Mouse (Mus musculus): ENCODE data around the gene Lpin2. TPM values are rescaled to one million over a fixed set of nuclear protein-coding genes. Genes with fewer than 3 reads are reported as not detected.
A peak's percentile ranks its signal among the peaks of the same experiment; 100 is the strongest.

Lpin2 gene
- total RNA-seq, 1 experiment from 2014 or later, result 97.0 TPM

DNA sequence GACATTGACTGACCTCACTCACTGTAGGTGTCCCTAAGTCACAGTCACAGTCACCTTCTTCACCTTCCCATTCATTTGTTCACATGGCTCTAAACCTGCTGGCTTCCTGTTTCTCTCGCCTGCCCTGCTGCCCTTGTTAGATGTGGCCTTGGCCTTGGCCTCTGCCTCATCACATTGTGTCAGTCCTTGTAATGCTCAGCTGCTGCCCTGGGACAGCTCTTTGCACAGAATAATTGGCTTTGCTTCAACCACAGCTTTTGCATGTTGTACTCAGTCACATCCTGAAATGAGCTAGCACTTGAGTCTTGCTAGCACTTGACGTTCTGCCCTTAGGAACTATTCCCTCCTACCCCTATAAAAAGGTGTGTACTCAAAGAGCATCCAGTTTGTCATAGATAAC lies 42.2 kb downstream of the Lpin2 start:
- ATAC-seq (replicated peaks; ENCODE audit: low read depth, poor library complexity, severe bottlenecking), result no peak

DNA sequence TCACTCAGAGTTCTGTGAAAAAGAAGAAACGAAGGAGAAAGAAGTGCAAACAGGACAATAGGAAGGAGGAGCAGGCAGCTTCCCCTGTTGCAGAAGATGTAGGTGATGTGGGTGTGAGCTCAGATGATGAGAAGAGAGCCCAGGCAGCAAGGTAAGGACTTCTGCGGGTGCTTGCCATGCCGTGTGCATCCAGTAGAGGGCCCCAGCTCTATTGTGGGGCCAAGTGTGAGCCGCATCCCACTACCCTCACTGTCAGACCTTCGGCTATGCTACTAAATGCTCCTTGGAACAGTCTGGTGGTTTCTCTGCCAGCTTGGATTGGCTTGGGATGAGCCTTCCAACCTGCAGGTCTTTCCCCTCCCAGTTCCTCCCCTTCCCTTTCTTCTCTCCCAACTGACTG lies 42.7 kb downstream of the Lpin2 start:
- ATAC-seq (replicated peaks; ENCODE audit: low read depth, poor library complexity, severe bottlenecking), result peak; percentile 81

DNA sequence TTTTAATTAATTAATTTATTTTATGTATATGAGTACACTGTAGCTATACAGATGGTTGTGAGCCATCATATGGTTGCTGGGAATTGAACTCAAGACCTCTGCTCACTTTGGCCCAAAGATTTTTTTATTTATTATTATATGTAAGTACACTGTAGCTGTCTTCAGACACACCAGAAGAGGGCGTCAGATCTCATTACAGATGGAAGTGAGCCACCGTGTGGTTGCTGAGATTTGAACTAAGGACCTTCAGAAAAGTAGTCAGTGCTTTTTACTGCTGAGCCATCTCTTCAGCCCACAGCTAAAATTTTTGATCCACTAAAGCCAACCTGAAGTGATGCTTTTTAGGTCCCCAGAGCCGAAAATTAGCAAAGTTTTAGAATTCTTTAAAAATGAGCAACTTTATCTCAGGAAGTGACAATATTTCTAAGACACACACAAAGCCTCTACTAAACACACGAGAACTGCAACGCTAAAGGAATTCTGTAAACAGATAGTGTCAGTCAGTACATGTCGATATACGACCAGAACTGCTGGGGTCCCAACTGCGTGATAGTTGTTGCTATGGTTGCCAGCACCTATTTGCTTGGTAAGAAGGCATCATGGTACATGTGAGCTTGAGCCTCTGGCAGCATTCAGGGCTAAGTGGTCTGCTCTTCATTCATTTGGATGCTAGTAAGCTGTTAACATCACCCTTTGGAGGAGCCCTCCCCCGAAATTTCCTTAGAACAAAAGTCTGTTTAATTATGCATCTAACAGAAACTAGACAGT lies 45.0 kb downstream of the Lpin2 start:
- ATAC-seq (replicated peaks; ENCODE audit: low read depth, poor library complexity, severe bottlenecking), result no peak

DNA sequence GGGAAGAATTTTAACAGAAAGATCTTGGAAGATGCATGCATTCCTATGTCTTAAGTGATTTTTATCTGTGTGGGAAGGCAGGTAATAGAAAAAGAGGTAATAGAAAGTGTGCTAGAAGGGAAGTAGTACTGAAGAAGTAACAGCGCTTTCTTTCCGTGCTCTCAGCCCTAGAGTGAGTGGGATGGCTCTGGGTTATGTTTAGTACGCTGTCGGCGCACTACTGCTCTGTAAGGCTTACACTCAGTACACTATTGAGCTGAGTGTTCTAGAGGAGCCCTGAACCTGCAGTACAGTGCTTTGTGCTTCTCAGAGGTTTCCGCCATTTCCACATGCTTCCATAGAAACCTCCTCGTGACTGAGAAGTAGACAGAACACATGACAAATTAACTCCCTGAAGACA lies 46.3 kb downstream of the Lpin2 start:
- ATAC-seq (replicated peaks; ENCODE audit: low read depth, poor library complexity, severe bottlenecking), result no peak

DNA sequence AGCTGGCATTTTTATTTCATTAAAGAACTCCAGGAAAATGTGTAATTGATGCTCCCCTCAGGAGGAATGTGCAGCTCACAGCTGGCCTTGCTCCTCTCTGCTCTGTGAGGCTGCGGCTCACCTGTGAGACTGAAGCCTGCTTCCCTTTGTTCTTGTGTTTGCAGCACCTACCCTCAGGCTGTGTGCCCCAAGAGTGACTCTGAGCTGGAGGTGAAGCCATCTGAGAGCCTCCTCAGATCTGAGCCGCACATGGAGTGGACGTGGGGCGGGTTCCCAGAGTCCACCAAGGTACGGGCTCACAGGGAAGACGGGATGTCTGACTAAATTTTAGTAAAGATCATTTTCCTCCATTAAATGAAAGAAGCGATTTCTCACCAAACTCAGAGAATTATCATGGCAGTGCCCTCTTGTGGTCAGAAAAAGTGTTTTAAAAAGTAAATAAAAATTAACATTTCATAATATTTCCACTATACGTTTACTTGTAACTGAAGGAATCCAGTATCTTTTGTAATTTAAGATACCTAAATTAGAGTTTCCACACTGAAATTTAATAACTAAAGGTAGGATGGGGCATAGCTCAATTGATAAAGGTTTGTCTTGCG lies 47.8 kb downstream of the Lpin2 start:
- 0 out of 2 replicates have a peak, but pooled peaks have one; percentile 21 for ATAC-seq (replicated peaks; ENCODE audit: low read depth, poor library complexity, severe bottlenecking)

DNA sequence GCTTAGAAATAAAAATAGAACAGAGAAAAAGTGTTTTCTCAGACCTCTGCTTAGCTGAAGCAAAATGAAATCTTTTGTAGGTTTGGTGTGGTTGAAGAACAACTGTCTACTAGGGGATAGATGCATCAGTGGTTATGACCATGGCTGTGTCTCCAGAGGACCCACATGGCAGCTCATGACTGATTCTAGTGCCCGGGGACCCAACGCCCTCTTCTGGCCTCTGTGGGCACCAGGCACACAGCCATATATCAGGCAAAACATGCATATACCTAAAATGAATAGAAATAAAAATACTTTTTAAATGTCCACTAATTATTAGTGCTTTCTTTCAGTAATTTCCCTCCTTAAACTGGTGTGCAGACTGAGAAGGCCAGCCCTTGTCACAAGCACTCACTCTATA lies 49.6 kb downstream of the Lpin2 start:
- no peak for ATAC-seq (replicated peaks; ENCODE audit: low read depth, poor library complexity, severe bottlenecking)

DNA sequence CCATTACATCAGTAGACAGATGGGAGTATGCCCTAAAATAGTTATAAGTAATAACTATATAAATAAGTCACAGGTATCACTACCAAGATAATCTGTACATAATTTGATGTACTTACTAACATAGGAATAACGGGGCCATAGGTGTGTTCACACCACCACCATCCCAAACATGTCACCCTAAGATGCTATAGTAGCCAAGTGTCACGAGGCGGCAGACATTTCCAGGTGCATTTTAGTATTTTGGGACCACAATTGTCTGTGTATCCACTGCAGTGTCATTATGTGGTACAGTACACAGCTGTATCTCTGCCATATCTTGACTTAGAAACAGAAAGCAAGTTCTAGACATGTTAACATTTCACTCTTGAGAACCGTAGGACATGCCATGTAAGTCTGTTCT lies 50.9 kb downstream of the Lpin2 start:
- no peak for ATAC-seq (replicated peaks; ENCODE audit: low read depth, poor library complexity, severe bottlenecking)

DNA sequence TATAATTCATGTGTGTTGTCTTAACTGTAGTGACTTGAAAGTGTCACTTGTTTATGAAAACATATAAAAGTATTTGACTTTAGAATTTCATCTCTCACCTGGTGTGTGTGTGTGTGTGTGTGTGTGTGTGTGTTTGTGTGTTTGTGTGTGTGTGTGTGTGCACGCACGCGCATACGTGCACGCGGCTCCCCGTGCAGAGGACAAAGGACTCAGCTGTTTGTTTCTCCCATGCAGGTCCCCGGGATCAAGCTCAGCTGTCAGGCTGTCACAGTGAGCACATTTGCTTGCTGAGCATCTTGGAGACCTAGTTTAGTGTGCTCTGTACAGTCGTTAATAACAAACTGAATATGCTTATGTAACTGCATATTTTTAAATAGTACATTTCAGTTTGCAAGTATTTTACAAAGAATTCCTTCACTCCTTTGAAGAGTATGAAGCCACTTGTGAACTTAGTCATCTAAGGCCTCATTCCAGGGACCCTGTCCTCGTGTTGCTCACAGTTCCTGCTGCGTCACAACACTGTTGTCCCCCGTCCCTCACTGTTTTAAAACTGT lies 51.8 kb downstream of the Lpin2 start:
- ATAC-seq (replicated peaks; ENCODE audit: low read depth, poor library complexity, severe bottlenecking), result no peak

DNA sequence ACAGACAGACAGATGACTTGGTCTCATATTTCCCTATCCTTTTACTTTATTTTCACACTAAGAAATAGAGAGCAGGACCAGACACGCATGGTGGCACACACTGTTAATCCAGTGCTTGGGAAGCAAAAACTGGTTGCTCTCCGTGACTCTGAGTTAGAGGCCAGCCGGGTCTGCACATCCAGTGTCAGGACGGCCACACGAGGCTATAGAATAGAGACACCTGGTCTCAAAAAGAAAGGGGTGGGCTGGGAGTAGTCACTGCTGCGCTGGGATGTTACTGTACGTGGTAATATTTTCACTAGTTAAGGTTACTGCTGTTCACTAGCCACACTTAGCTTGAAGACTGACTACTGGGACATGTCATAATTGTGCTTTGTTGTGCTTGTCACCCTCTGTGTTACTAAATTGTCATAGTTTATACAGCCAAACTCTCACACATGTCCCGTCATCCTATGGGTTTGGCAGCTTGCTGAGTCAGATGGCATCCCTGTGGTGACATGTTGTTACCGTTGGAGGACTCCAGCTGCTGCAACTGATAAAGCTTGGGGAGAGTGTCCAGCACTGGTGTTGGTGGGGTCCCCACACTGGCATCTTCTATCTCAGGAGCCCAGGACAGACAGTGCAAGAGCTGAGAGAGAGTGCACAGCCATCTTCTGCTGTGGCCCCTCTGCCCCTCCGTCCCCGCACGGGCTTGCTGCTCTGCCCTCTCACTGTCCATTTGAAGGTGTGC lies 53.0 kb downstream of the Lpin2 start:
- ATAC-seq (replicated peaks; ENCODE audit: low read depth, poor library complexity, severe bottlenecking), result peak; percentile 84

DNA sequence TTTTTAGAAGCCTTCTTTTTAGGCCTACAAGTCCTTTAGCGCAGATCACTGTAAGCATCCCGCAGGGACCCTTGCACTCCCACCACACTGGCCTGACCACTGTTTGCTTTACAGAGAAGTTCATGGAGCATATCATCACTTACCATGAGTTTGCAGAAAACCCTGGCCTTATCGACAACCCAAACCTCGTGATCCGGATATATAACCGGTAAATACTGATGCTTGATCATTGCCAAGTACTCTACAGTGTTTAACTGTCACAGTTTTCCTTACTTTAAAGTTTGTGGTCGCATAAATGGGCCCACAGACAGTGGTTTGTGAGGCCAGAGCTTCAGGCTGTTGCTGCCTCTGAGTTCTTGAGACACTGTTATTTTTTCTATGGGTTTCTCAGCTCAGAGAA lies 56.1 kb downstream of the Lpin2 start:
- peak; percentile 40 for ATAC-seq (replicated peaks; ENCODE audit: low read depth, poor library complexity, severe bottlenecking)

DNA sequence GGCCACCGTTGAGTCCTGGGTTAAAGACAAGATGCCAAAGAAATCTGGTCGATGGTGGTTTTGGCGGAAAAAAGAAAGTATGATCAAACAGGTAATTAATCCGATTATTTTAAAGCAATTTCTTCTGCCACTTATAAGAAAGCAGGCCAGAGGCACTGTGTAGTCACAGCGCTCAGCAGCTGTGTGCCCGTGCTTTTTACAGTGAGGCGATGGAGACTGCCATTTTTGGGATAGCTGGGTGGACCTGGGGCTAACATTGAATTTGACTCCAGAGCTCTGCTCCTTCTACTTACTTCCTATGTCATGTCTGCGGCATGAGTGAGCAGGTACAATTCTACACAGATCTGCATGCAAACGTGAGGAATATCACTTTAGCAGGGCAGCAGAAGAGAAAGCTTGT lies 58.5 kb downstream of the Lpin2 start:
- no peak for ATAC-seq (replicated peaks; ENCODE audit: low read depth, poor library complexity, severe bottlenecking)

DNA sequence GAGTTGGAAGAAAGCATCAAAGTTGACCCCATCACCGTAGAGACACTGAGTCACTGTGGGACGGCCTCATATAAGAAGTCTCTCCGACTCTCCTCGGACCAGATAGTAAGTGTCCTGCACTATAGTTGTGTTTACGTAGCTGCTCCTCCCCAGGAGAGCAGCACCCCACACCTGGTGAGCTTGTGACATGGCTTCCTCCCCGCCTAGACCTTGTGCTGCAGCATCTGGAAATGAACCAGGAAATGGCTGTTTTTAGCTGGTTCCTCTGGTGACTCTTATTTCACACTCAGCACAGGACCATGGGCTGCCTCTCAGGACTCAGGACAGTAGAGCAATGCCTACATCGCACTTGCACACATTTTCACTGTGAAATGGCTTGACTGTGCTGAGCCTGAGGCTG lies 60.3 kb downstream of the Lpin2 start:
- ATAC-seq (replicated peaks; ENCODE audit: low read depth, poor library complexity, severe bottlenecking), result no peak

DNA sequence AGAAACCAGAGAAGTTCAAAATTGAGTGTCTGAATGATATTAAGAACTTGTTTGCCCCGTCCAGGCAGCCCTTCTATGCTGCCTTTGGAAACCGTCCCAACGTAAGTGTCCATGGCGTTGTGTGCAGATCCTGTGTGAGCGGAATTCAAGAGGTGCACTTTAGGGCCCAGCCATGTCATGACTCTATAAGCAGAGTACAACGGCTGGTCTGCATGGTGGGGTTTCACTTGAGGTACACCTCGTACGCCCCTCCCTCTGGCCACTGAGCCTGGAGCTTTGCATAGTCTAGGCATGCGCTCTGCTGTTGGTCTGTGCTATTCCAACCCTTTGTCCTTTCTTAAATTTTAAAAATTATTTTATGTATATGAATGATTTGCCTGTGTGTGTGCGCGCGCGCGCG lies 62.8 kb downstream of the Lpin2 start:
- ATAC-seq (replicated peaks; ENCODE audit: low read depth, poor library complexity, severe bottlenecking), result no peak

DNA sequence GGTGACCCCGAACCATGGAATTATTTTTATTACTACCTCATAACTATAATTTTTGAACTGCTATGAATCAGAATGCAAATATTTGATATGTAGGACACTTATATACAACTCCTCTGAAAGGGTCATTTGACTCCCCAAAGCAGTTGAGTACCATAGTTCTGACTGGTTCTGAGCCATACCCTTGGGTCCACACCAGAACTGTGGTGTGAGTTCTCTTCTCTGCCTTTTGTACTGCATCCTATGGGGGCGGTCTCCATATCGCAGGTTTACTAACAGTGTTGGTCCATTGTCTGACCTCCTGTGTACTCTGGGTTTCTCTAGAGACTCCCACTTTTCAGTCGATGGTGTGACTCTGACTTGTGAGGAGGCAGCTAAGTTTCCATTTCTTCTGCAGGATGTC lies 63.7 kb downstream of the Lpin2 start:
- ATAC-seq (replicated peaks; ENCODE audit: low read depth, poor library complexity, severe bottlenecking), result no peak

DNA sequence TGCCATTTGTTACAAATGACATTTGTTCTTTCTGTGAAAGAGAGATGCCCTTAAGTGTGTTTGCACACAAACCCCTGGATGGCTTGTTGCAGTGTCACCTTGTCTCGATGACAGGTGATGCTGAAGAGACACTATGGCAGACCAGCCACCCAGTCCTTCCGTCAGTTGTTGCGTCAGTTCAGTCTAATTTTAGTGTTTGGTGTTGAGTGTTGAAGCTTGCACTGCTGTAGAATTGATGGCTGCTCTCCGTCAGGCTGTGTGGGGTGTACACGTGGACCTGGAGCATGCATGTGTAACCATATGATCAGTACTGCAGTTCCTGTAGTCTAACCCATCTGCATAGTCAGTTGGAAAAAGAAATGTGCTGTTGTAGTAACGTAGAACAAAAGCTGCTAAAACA lies 66.6 kb downstream of the Lpin2 start:
- ATAC-seq (replicated peaks; ENCODE audit: low read depth, poor library complexity, severe bottlenecking), result no peak

DNA sequence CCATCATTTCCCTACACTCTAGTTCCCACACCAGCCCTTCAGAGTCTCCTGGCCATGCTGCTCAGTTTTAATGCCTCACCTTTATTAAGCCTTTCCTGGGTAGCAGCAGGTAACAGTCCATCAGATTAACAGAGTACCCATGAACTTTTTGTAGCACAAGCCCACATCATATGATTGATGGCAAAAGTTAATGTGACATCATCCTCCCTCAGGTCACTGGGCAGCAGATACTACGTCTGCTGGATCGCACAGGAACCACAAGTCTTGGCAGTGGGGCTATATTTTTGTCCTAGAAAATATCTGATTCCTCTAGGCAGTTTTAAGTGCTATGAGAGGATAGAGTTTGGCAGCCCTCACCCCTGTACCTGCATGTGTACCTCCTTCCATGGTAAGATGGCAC lies 67.7 kb downstream of the Lpin2 start:
- ATAC-seq (replicated peaks; ENCODE audit: low read depth, poor library complexity, severe bottlenecking), result no peak

DNA sequence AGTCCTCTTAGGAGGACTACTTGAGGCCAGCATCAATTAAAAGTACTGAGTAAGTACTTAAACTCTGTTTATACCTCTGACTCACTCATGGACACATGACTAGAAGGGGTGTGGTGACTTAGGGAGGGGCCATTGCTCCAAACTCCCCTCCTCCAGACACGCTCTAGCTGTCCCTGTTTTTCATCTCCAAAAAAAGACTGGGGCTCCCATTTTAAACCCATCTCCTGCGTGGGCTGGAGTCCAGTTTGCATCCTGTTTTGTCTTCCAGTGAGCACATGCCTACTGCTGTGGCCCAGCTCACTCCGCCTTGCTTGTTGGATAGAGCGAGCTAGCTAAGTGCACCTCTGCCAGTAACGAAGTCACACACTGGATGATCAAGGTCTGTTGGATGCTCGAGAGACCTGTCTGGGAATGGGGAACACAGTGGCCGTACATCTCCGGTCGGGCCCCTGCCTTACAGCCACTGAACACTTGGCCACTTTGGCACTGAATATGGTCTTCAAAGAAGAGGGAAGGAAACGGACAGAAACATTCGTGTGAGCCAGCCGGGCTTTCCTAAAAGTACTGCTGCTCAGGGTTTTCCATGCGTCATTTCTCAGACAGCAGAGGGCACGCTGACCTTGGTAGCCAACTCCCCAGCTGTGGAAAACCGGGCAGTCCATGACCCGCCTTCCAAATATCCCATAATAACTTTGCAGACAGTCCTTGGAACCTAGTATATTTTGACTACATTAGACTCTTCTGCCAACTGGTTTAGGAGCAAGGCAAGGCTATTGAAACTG lies 68.7 kb downstream of the Lpin2 start:
- ATAC-seq (replicated peaks; ENCODE audit: low read depth, poor library complexity, severe bottlenecking), result 0 out of 2 replicates have a peak, but pooled peaks have one; percentile 9

DNA sequence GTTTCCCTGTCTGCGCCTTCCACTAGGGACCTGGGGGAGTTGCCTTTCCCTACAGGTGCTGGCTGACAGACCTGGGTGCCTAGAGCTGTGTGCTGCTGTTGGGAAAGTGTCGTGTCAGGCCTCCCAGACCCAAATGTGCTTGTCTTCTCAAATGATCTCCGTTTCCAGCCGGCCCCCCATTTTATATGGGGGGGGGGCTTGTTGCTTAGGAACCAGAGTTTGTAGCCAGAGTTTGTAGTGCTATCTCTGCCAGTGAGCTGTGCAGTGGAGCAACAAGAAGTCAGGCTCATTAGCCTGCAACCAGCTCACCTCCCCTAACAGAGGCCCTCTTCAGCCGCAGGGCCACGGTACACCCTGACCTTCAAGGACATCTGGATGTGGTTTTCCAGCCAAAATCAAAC lies 69.2 kb downstream of the Lpin2 start:
- ATAC-seq (replicated peaks; ENCODE audit: low read depth, poor library complexity, severe bottlenecking), result no peak

DNA sequence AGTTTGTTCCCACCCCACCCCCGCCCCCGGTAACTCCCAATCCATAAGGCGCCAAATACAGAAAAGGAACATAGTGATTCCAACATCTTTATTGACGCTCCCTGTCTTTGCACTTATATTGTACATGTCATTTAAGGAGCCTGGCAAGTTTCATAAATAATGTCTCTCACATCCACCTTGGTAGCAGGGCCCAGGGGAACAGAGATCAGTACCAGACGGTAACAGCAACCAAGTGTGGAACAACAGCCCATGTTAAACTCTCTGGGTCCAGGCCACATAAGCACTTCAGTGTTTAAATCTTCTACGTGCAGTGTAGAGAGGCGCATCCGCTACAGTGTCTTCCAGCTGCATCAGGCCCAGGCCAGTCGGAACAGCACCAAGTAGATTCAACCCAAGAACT lies 69.7 kb downstream of the Lpin2 start:
- no peak for ATAC-seq (replicated peaks; ENCODE audit: low read depth, poor library complexity, severe bottlenecking)

DNA sequence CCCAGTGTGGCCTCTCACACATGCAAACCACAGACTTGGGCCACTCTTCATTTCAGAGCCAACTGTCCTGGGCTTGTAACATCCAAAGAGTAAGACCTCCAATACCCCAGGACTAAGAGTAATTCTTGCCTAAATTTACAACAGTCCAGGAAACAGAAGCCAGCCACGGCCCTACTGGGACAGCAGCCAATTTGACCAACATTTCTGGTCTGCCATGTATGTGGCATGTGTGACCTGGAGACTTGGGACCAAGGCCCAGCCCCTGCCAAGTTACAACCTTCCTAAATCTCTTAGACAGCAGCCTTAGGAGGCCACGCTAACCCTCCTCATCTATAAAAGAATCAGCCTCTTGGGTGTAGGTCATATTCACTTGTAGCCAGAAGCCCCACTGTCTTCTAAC lies 71.0 kb downstream of the Lpin2 start:
- no peak; the same call in 1 of the 2 replicates for ATAC-seq (replicated peaks; ENCODE audit: low read depth, poor library complexity, severe bottlenecking)

All from common myeloid progenitor, adult 5-6 weeks (primary cell).